Mouse (Mus musculus) spleen, postnatal 10 days (tissue): ENCODE results near the gene Dnmt3l.
"Not testable (repeated sequence)": the region's sequence is repeated elsewhere in the genome, so short reads cannot be mapped to it uniquely, and the experiment has no call there.

Source experiments
- DNase-seq, 2 experiments: peaks; one replicate each; pipeline ENCODE4 v3.0.0; 2021 to 2022; ENCODE audit warnings: low spot score in 2 of 2

The Dnmt3l gene

DNA sequence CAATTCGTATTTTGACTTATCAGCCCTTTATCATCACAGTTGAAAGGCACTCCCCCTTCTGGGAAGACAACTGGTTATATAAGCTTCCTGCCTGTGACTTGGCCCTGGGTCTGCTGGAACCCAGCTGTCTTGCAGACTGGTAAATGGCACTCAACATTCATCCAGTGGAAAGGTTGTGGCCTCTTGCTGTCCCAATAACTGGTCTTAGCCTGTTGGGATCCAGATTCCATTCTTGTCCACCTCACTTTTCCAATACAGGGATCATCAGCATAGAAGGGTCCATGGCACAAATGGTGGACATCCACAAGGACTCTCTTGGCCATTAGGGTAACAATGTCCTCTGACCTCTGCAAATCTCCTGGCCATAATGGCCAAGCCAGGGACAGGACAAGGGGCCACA, 42.3 kb downstream of the Dnmt3l start:
- DNase-seq: no peak

DNA sequence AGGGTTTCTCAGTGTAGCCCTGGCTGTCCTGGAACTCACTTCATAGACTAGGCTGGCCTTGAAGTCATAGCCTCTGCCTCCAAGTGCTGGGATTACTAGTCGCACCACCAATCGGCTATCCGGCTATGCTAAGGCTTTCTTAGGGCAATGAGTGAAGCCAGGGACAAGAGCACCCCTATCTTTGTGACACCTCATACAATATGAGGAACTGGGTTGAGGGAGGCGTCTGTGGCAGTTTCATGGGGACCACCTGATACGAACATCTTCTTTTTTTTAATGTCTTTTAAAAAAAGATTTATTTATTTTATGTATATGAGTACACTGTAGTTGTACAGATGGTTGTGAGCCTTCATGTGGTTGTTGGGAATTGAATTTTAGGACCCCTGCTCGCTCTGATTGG, 44.0 kb downstream of the Dnmt3l start:
- DNase-seq: no peak

DNA sequence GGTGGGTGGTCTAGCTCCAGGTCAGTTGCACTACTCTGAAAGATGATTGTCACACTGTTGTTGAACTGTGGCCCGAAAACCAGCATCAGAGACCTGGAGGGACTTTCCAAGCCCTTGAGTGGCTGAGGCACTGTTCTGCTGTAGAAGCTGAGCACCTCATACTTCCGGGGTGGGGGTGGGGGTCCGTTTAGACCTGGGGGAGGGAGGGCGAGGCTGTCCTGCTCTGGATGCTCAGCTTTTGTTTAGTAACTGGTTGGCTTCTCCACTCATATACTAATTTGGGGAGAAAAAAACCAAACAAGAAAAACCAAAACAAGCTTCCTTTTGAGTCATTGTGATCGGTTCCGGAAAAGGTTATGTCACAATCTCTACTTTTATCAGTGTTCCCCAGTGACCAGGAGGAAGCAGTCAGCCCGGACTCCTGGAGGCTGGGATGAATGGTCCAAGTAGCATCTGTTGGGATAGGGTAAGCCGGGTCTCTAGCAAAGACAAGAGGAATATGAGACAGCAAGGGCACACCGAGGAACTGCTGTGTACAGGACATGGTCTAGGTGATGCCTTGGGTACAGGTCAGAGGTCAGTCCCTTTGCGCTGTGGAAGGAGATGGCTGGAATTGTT, 44.8 kb downstream of the Dnmt3l start:
- DNase-seq: peak; percentile 21 to 39

DNA sequence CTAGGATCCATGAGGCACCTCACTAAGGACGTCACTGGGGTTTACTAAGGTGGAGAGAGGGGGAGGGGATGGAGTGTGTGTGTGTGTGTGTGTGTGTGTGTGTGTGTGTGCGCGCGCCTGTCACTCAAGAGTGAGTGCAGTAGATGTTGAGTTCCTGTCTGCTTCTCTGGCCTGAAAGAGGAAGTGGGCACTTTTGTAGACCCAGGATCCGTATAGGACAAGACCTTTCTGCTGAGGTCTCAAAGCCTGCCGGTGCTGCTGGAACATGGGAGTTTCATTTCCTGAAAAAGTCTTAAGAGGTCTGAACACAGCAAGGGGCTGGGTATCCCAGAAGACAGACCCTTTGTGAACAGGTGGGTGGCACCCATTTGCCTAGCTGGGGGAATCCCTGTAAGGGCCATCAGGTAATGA, 45.4 kb downstream of the Dnmt3l start:
- DNase-seq: peak; percentile 24 to 69

DNA sequence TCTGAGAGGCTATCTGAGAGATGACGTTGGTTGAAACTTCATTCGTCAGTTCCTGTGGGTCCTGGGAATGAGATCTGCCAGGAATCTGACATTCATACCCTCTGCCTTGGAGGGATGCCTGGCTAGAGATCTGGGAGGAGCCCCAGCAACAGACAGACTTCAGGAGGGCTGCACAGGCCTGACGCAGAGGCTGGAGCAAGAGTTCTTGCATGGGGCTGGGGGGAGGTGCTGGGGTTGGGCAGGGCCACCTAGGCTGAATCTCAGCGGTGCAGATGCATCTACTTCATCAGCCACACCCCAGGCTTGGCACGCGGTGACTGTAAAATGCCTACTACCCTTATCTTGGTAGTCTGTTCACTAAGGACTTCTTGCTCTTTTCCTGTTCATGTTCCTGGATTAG, 48.5 kb downstream of the Dnmt3l start:
- DNase-seq: peak in 1 of 2 experiments; percentile 43

DNA sequence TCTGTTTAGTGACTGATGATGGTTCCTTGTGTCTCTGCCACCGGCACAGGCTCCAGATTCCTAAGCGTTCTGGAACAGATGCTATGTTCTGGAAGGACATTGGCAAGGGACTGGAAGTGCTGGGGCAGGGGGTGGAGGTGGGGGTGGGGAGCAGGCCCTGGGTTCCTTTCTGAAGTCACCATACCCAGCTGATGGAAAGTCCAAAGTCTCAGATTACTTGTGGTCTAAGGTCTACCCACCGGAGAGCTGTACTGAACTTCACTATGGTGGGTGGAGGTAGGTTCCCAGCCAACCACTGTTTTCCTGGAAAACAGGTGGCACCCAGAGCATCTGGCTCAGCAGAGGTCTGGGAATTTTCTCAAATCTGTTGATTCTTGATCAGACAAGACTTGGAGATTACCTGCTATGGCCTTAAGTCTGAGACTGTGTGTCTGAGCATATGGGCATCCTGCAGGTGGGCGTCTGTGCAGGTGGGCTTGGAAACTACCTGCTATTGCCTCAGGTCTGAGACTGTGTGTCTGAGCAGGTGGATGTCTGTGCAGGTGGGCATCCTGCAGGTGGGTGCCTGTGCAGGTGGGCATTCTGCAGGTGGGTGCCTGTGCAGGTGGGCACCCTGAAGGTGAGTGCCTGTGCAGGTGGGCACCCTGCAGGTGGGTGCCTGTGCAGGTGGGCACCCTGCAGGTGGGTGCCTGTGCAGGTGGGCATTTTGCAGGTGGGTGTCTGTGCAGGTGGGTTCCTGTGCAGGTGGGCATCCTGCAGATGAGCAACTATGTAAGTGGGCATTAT, 49.2 kb downstream of the Dnmt3l start:
- DNase-seq: no peak

DNA sequence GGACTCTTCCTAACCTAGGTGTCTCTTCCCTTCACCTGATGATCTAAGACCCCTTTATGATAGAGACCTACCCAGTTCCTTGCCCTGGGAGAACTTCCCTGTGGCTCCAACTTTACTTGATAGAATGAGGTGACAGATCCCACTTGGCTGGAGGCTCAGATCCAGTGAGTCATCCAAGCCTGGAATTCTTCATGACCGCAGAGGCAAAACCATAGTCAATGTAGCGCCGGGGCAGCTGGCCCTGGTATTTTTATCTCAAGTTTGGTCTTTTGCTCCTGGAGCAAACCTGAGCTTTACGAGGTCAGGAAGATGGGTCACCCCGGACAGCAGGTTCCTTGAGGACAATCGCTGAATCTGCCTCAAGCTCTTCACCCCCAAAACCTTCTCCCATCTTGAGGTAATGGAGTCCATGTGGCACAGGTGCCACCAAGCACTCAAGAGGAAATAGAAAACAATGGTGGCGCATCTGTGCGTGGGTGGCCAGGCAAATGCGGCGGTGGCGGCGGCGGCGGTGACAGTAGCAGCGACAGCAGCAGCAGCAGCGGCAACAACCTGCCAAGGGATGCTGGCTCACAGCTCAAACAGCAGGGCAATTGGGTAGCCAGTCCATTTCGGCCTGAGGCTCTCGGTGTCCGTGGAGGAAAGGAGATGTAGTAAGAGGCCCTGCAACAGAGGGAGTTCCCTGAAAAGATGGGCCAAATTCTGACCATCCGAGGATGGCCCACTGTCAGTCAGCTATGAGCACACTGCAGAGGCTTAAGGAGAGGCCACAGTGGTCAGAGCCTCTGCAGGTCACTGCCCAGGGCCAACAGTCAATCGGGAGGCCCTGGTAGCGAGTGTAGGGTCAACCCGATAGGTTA, 50.3 kb downstream of the Dnmt3l start:
- peak in 1 of 2 experiments; percentile 64 for DNase-seq

DNA sequence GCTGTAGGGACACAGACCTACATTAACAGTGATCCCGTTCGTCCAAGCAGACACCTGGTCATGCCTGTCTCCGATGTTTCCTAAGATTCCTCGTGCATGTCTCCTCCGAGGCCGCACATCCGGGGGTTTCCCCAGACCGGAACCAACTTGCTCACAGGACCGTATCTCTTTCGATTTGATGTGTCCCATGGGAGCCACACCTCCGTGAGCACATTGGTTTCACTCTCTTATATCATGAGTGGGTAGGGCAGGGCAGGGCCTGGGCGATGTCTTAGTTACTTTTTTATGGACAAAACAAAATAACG, 50.9 kb downstream of the Dnmt3l start:
- DNase-seq: peak; percentile 27 to 78

DNA sequence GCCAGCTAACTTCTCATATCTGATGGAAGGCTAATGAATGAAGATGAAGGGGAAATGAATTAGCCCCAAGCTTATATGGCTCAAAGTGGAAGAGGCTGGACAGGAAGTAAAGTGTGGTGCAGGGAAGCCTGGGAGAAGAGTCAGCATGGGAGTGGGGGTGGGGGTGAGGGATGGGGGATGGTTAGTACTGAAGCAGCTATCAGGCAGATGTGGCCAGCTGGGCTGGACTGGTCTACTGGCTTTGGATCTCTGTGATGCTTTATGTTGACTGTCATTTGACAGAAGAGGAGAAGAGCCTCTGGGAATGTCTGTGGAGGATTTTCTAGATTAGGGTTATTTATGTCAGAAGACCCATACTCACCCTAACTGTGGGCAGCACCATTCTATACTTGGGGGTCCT, 53.5 kb downstream of the Dnmt3l start:
- no peak for DNase-seq

DNA sequence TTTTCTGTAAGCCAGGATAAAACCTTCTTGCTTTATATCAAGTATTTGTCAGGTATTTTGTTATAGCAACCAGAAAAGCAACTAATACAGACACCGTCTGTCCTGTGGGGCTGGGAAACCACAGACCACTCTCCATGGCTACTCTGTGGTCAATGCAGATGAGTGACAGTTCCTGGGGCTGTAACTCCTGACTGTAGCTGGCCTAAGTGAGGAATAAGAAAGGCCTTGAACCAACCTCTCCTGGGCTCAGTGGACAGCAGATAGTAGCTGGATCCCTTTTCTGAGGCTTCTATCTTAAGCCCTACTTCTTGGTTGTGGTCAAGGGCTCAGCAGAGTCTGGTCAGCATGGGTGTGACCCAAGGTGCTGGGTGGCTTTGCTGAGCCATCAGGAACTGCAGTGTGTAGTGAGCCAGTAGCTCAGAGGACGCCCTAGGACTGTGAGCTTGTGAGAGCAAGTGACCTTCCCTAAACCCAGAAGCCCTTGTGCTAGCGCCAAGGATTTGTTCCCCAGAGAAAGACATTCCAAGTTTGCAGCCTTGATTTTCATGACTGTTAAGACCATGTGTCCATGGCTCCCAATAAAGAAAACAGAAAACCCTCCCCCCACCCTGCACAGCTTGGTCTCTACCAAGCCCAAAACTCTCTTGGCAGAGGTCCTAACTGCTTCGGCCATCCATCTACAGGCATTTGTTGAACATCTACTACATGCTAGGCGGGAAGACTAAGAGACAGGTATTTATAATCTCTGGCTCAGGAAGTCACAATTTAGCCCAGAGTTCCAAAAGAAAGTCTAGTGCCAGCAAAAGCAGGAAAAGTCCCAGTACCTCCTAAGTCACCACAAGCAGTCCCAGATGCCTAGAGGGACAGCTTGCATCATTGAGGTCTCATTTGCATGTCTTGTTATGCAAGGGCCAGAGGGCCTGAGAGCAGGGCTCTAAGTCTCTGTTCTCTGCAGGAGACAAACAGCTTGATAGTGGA, 54.5 kb downstream of the Dnmt3l start:
- no peak for DNase-seq

DNA sequence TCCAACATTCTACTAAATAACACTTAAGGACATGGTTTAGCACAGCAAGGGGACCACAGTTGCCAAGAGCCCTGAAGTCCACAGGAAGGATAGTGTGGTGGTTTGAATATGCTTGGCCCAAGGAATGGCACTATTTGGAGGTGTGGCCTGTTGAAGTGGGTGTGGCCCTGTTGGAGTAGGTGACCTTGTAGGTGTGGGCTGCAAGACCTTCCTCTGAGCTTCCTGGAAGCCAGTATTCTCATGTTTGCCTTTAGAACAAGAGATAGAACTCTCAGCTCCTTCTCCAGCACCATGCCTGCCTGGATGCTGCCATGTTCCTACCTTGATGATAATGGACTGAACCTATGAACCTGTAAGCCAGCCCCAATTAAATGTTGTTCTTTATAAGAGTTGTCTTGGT, 58.1 kb downstream of the Dnmt3l start:
- not testable (repeated sequence) for DNase-seq

DNA sequence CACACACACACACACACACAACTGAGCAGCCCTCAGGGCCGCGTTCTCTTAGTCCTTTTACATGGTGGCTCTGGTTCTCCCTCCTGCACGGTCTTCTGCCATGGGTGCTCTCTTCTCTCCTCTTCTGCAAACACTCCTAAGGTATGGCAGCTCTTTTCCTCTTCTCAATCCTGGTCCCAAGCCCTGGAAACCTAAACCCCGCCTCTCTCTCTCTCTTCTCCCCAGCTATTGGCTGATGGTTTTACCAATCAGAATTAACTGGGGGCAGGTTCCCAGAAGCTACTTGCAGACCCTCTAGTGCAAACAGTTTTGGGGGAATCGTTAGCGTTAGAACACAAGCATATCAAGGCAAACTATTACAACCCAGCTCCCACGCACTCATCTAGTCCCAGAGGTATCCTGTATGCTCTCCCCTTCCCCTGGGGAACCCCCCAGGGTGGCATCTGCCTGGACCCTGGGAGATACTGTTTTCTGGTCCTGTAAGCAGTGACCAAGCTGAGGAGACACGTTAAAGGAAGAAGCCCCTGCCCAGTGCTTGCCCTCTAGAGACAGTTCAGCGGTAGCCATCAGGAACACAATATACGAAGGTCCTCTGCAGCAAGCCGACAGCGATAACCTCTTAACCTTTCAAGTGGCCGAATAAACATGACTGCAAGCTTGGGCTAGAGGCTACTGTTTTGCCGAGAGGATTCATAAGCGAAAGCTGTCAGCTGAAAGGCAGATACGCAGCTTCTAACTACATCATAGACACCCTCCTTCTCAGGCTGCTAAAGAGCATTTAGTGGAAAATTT, 59.4 kb downstream of the Dnmt3l start:
- no peak for DNase-seq

DNA sequence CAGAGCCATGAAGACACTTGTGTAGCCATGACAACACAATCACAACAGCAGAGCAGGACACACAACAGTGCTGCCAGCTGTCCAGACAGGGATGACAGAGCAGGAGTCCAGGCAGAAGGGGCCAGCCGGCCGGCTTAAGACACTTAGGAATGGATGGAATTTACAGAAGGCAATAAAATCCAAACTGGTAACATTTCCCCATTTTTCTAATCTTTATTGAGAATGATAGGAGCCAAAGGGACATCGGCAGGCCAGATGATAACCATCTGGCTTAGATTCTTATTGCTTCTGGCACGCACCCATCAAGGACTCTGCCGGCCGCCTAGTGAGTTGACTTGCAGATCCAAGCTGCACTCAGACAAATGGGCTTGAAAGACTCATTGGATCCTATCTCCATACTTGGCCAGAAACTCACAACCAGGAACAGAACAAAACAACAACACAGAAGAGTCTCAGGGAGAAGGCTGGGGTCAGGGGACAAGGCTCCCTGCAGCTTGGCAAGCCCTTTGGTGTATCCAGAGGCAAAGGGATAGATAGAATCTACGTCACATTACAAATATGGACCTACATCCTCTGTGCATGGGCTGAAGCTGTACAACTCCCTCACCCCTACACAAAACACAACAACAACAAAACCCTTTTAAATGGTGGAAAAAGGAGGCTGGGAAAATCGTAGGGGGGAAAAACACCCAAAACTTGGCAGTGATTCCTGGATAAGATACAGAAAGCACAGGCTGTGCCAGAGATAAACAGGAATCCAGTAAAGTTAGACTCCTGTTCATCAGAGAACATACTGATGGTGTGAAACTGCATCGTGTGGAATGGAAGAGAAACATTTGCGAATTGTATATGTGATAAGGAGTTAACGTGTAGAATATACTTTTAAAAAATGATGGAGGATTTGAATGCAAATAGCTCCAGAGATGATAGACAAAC, 63.1 kb downstream of the Dnmt3l start:
- DNase-seq: no peak

DNA sequence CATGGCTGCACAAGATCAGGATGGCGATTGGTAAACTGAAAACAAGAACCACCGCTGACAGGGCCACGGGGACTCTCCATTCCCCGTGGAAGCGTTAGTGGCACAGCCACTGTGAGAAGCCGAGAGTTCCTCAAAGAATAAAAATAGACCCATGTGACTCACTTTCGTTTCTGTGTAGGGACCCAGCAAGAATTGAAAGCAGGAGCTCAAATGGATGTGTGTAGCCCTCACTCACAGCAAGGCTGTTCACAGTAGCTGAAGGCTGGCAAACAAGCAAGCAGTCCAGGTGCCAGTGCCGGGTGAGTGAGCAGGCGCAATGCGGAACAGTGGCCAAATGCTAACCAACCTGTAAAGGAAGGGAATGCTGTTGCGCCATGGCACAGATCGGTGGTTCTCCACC, 63.8 kb downstream of the Dnmt3l start:
- peak in 1 of 2 experiments; percentile 40 for DNase-seq
